Mouse (Mus musculus): ENCODE results near the gene Ccdc120.

The Ccdc120 gene

DNA sequence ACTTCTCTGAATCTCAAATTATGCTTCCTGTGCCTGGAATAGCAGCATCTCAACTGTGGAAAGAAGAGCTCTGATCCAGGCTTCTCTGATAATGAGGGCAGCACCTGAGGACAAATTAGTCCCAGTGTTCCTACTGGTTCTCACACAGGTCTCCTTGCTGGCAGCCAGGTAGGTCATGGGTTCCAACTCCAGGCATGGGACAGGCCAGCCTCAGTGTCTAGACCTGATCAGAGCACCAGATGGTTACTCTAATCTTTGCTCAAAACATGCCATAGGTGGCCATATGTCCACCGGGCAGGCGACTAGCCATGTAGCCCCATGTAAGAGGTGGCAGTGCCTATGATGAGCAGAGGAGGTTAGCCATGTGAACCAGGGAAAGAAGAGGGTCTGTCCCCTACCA lies 62.4 kb downstream of the Ccdc120 start:
- no peak for DNase-seq

Measured in lung, postnatal 10 days (tissue).